Mouse (Mus musculus): Measurements from ENCODE around the gene Wfdc16. TPM values are rescaled to one million over a fixed set of nuclear protein-coding genes. Genes with fewer than 3 reads are reported as not detected.

The Wfdc16 gene
- polyA plus RNA-seq (2012) = 0.17 TPM in 1 of 2 replicates, not detected in the other

GRCm38 (mm10) chr2:164638696-164639095 is at the start of gene Wfdc16:
TSS of gene Wfdc16 (minus strand) at chr2:164638796.

GRCm38 (mm10) chr2:164684807-164685206 is 46.2 kb upstream of the Wfdc16 start, which contains the start of gene Wfdc13:
TSS of gene Wfdc13 (plus strand) at chr2:164685107.

DNA sequence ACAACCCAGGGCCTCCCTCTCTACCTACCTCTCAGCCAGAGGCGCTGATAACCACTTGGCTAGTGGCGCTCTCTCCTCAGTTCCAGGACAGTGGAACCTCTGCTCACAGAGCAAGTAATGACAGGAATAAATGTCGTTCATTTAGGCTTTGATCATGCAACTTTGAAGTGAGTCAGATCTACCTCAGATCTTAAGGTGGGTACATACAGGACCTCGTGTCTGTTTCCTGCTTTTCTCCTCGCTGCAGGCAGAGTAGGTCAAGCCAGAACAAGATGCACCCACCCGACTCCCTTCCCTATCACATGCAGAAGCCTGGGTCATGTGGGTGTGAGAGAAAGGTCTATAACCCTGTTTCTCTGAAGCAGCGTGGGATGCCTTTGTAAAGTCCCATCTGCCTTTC is 35.4 kb upstream of the Wfdc16 start, which contains the start of gene Wfdc11:
Wfdc11 (minus strand) TSS at position 101 of the 400 bp plus-strand sequence.

GRCm38 (mm10) chr2:164656483-164656882 is 17.9 kb upstream of the Wfdc16 start, which contains the start of gene Wfdc9:
TSS of gene Wfdc9 (minus strand) at chr2:164656583.

GRCm38 (mm10) chr2:164655858-164656257 is 17.3 kb upstream of the Wfdc16 start, which contains the start of gene Wfdc10:
TSS of gene Wfdc10 (plus strand) at chr2:164656046.

GRCm38 (mm10) chr2:164613471-164613870 is 25.1 kb downstream of the Wfdc16 start, which contains the start of the genes Wfdc6b and Wfdc8:
TSS of gene Wfdc6b (plus strand) at chr2:164613522.
TSS of gene Wfdc8 (minus strand) at chr2:164613626.

DNA sequence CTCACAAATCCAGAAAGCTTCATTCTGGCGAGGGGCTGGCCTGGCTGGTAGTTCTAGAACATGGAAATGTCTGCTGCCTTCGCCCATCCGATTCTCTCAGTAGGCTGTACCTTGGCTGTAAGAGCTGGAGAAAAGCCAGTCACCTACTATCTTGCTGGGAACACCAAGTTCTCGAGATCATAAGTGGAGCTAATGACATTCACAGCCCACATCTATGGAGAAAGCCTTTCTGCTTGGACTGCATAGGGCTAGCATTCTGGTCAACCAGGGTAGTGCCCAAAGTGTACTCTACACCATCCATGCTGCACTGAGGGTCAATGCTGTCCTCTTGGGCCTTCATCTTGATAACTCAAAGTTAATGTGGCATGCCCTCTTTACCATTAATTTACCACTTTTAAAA is 45.1 kb downstream of the Wfdc16 start, which contains the start of gene Eppin:
Eppin (minus strand) TSS at position 101 of the 400 bp plus-strand sequence.

GRCm38 (mm10) chr2:164585025-164585725 is 53.4 kb downstream of the Wfdc16 start, which contains the start of gene Wfdc6a:
TSS of gene Wfdc6a (minus strand) at chr2:164585447.

Other genes with a start within 250 kb of the Wfdc16 start
- gene Slpi, start 249.7 kb downstream of the Wfdc16 start, polyA plus RNA-seq (2012) = 23.0 and 53.6 TPM in 2 replicates
- not detected in 2 replicates for gene Rbpjl, start 235.7 kb downstream of the Wfdc16 start, polyA plus RNA-seq (2012)
- gene Matn4, start 233.6 kb downstream of the Wfdc16 start, polyA plus RNA-seq (2012) = 0.04 TPM in 1 of 2 replicates, not detected in the other
- 2.3 and 2.6 TPM in 2 replicates for gene Sdc4, start 194.9 kb downstream of the Wfdc16 start, polyA plus RNA-seq (2012)
- 121 and 142 TPM in 2 replicates for gene Sys1, start 181.8 kb downstream of the Wfdc16 start, polyA plus RNA-seq (2012)
- gene Gm20458, start 177.8 kb downstream of the Wfdc16 start, polyA plus RNA-seq (2012) = 1.2 and 2.3 TPM in 2 replicates
- not detected in 2 replicates for gene Trp53tg5, start 165.1 kb downstream of the Wfdc16 start, polyA plus RNA-seq (2012)
- 0.61 and 1.8 TPM in 2 replicates for gene Dbndd2, start 152.7 kb downstream of the Wfdc16 start, polyA plus RNA-seq (2012)
- gene Pigt, start 141.3 kb downstream of the Wfdc16 start, polyA plus RNA-seq (2012) = 231 and 267 TPM in 2 replicates
- 0.11 TPM in 1 of 2 replicates, not detected in the other for gene Wfdc2, start 76.4 kb downstream of the Wfdc16 start, polyA plus RNA-seq (2012)
- not detected in 2 replicates for gene Spint3, start 65.3 kb downstream of the Wfdc16 start, polyA plus RNA-seq (2012)
- not detected in 2 replicates for gene Wfdc6a, start 53.3 kb downstream of the Wfdc16 start, polyA plus RNA-seq (2012)
- not detected in 2 replicates for gene Eppin, start 45.2 kb downstream of the Wfdc16 start, polyA plus RNA-seq (2012)
- gene Wfdc6b, start 25.3 kb downstream of the Wfdc16 start, polyA plus RNA-seq (2012) = not detected in 2 replicates
- gene Wfdc8, start 25.2 kb downstream of the Wfdc16 start, polyA plus RNA-seq (2012) = not detected in 2 replicates
- gene Wfdc10, start 17.2 kb upstream of the Wfdc16 start, polyA plus RNA-seq (2012) = not detected in 2 replicates
- not detected in 2 replicates for gene Wfdc9, start 17.8 kb upstream of the Wfdc16 start, polyA plus RNA-seq (2012)
- gene Wfdc11, start 35.3 kb upstream of the Wfdc16 start, polyA plus RNA-seq (2012) = not detected in 2 replicates
- gene Wfdc13, start 46.3 kb upstream of the Wfdc16 start, polyA plus RNA-seq (2012) = not detected in 2 replicates
- gene Spint4, start 59.7 kb upstream of the Wfdc16 start, polyA plus RNA-seq (2012) = not detected in 2 replicates
- gene Spint5, start 76.5 kb upstream of the Wfdc16 start, polyA plus RNA-seq (2012) = not detected in 2 replicates
- gene Wfdc3, start 107.1 kb upstream of the Wfdc16 start, polyA plus RNA-seq (2012) = not detected in 2 replicates
- 90.1 and 113 TPM in 2 replicates for gene Dnttip1, start 107.2 kb upstream of the Wfdc16 start, polyA plus RNA-seq (2012)
- gene Ube2c, start 131.1 kb upstream of the Wfdc16 start, polyA plus RNA-seq (2012) = 64.0 and 94.6 TPM in 2 replicates
- not detected in 2 replicates for gene Tnnc2, start 141.2 kb upstream of the Wfdc16 start, polyA plus RNA-seq (2012)
- 5.4 and 5.6 TPM in 2 replicates for gene Snx21, start 147.0 kb upstream of the Wfdc16 start, polyA plus RNA-seq (2012)
- 62.8 and 69.5 TPM in 2 replicates for gene Acot8, start 166.1 kb upstream of the Wfdc16 start, polyA plus RNA-seq (2012)
- 0.36 and 0.44 TPM in 2 replicates for gene Zswim3, start 166.3 kb upstream of the Wfdc16 start, polyA plus RNA-seq (2012)
- gene Zswim1, start 183.9 kb upstream of the Wfdc16 start, polyA plus RNA-seq (2012) = 20.6 and 27.7 TPM in 2 replicates
- gene Spata25, start 189.7 kb upstream of the Wfdc16 start, polyA plus RNA-seq (2012) = 0.21 and 0.23 TPM in 2 replicates
- gene Ctsa, start 194.1 kb upstream of the Wfdc16 start, polyA plus RNA-seq (2012) = 364 and 538 TPM in 2 replicates
- gene Neurl2, start 194.7 kb upstream of the Wfdc16 start, polyA plus RNA-seq (2012) = 3.5 and 4.1 TPM in 2 replicates
- gene Pltp, start 218.9 kb upstream of the Wfdc16 start, polyA plus RNA-seq (2012) = 0.16 and 0.51 TPM in 2 replicates
- gene Pcif1, start 240.5 kb upstream of the Wfdc16 start, polyA plus RNA-seq (2012) = 144 and 161 TPM in 2 replicates